Mouse (Mus musculus): ENCODE measurements around the gene Abhd17a. TPM values are rescaled to one million over a fixed set of nuclear protein-coding genes. Genes with fewer than 3 reads are reported as not detected.
A peak's percentile ranks its signal among the peaks of the same experiment; 100 is the strongest.

The Abhd17a gene
- polyA plus RNA-seq, 1 experiment: not detected

- H3K27ac ChIP-seq (ENCODE audit: insufficient read depth, low read depth, low read length): no peak overlapping the region
- H3K4me3 ChIP-seq (ENCODE audit: insufficient read depth, low read depth, low read length): no peak overlapping the region
- WGBS: 81% methylated on average over 7 of the region's 7 CpGs
- peaks cover 36% of the 10 kb centered on the region for H3K4me1 ChIP-seq (ENCODE audit: control insufficient read depth, insufficient read depth, low read length)
- TF ChIP-seq CTCF (IDR thresholded peaks at IDR 0.05; ENCODE audit: insufficient read depth, low read depth, low read length): no peak
These were observed 30.7 kb downstream of the Abhd17a start for GRCm38 (mm10) chr10:80559431-80559830.

GRCm38 (mm10) chr10:80557346-80557965 is 32.7 kb downstream of the Abhd17a start:
- Histone ChIP-seq H3K4me1 (ENCODE audit: control insufficient read depth, insufficient read depth, low read length) (peaks cover 43% of the 10 kb centered on the region), H3K4me3 (ENCODE audit: insufficient read depth, low read depth, low read length) (no peak overlapping the region), H3K27ac (ENCODE audit: insufficient read depth, low read depth, low read length) (no peak overlapping the region)
- WGBS: 23% methylated on average over 5 of the region's 5 CpGs
- peak; percentile 73; the same call in 1 of the 2 replicates for TF ChIP-seq CTCF (IDR thresholded peaks at IDR 0.05; ENCODE audit: insufficient read depth, low read depth, low read length)
- no peak for TF ChIP-seq POLR2A (IDR thresholded peaks at IDR 0.05; ENCODE audit: insufficient read depth, low read depth, low read length)

- no peak overlapping the region for H3K4me3 ChIP-seq (ENCODE audit: insufficient read depth, low read depth, low read length)
- WGBS: 92% methylated on average over 6 of the region's 6 CpGs
- H3K27ac ChIP-seq (ENCODE audit: insufficient read depth, low read depth, low read length): no peak overlapping the region
- TF ChIP-seq CTCF (IDR thresholded peaks at IDR 0.05; ENCODE audit: insufficient read depth, low read depth, low read length) (no peak), POLR2A (IDR thresholded peaks at IDR 0.05; ENCODE audit: insufficient read depth, low read depth, low read length) (no peak)
- H3K4me1 ChIP-seq (ENCODE audit: control insufficient read depth, insufficient read depth, low read length): peaks cover 33% of the 10 kb centered on the region
These were observed 36.1 kb downstream of the Abhd17a start for GRCm38 (mm10) chr10:80553997-80554396.

- H3K4me3 ChIP-seq (ENCODE audit: insufficient read depth, low read depth, low read length): no peak overlapping the region
- WGBS: 91% methylated on average over 8 of the region's 8 CpGs
- H3K27ac ChIP-seq (ENCODE audit: insufficient read depth, low read depth, low read length): no peak overlapping the region
- H3K4me1 ChIP-seq (ENCODE audit: control insufficient read depth, insufficient read depth, low read length): peaks cover 30% of the 10 kb centered on the region
- no peak for TF ChIP-seq CTCF (IDR thresholded peaks at IDR 0.05; ENCODE audit: insufficient read depth, low read depth, low read length)
- TF ChIP-seq POLR2A (IDR thresholded peaks at IDR 0.05; ENCODE audit: insufficient read depth, low read depth, low read length): no peak
These were observed 36.6 kb downstream of the Abhd17a start for GRCm38 (mm10) chr10:80553575-80553974.

- H3K27ac ChIP-seq (ENCODE audit: insufficient read depth, low read depth, low read length): no peak overlapping the region
- no peak overlapping the region for H3K4me3 ChIP-seq (ENCODE audit: insufficient read depth, low read depth, low read length)
- WGBS: 65% methylated on average over 9 of the region's 9 CpGs
- H3K4me1 ChIP-seq (ENCODE audit: control insufficient read depth, insufficient read depth, low read length): peaks cover 19% of the 10 kb centered on the region
- TF ChIP-seq POLR2A (IDR thresholded peaks at IDR 0.05; ENCODE audit: insufficient read depth, low read depth, low read length): no peak
- no peak for TF ChIP-seq CTCF (IDR thresholded peaks at IDR 0.05; ENCODE audit: insufficient read depth, low read depth, low read length)
These were observed 37.8 kb downstream of the Abhd17a start for GRCm38 (mm10) chr10:80552364-80552763.

- Histone ChIP-seq H3K27ac (ENCODE audit: insufficient read depth, low read depth, low read length) (no peak overlapping the region), H3K4me3 (ENCODE audit: insufficient read depth, low read depth, low read length) (no peak overlapping the region), H3K4me1 (ENCODE audit: control insufficient read depth, insufficient read depth, low read length) (peaks cover 8% of the 10 kb centered on the region; the same call in 1 of the 2 replicates)
- no peak for TF ChIP-seq POLR2A (IDR thresholded peaks at IDR 0.05; ENCODE audit: insufficient read depth, low read depth, low read length)
- TF ChIP-seq CTCF (IDR thresholded peaks at IDR 0.05; ENCODE audit: insufficient read depth, low read depth, low read length): no peak
- 83% methylated on average over 21 of the region's 21 CpGs for WGBS
These were observed 40.9 kb downstream of the Abhd17a start for GRCm38 (mm10) chr10:80549279-80549678.

GRCm38 (mm10) chr10:80548428-80549006 is 41.6 kb downstream of the Abhd17a start:
- no peak overlapping the region for H3K4me3 ChIP-seq (ENCODE audit: insufficient read depth, low read depth, low read length)
- peaks cover 3% of the 10 kb centered on the region; the same call in 1 of the 2 replicates for H3K4me1 ChIP-seq (ENCODE audit: control insufficient read depth, insufficient read depth, low read length)
- TF ChIP-seq CTCF (IDR thresholded peaks at IDR 0.05; ENCODE audit: insufficient read depth, low read depth, low read length): peak; percentile 80
- TF ChIP-seq POLR2A (IDR thresholded peaks at IDR 0.05; ENCODE audit: insufficient read depth, low read depth, low read length): no peak
- 74% methylated on average over 10 of the region's 10 CpGs for WGBS
- H3K27ac ChIP-seq (ENCODE audit: insufficient read depth, low read depth, low read length): no peak overlapping the region

GRCm38 (mm10) chr10:80547539-80547938 is 42.6 kb downstream of the Abhd17a start:
- no peak for TF ChIP-seq POLR2A (IDR thresholded peaks at IDR 0.05; ENCODE audit: insufficient read depth, low read depth, low read length)
- no peak for TF ChIP-seq CTCF (IDR thresholded peaks at IDR 0.05; ENCODE audit: insufficient read depth, low read depth, low read length)
- no peak overlapping the region for H3K27ac ChIP-seq (ENCODE audit: insufficient read depth, low read depth, low read length)
- H3K4me1 ChIP-seq (ENCODE audit: control insufficient read depth, insufficient read depth, low read length): no peaks in the 10 kb centered on the region
- no peak overlapping the region for H3K4me3 ChIP-seq (ENCODE audit: insufficient read depth, low read depth, low read length)
- 92% methylated on average over 15 of the region's 15 CpGs for WGBS

- H3K4me1 ChIP-seq (ENCODE audit: control insufficient read depth, insufficient read depth, low read length): no peaks in the 10 kb centered on the region
- H3K4me3 ChIP-seq (ENCODE audit: insufficient read depth, low read depth, low read length): no peak overlapping the region
- TF ChIP-seq POLR2A (IDR thresholded peaks at IDR 0.05; ENCODE audit: insufficient read depth, low read depth, low read length) (no peak), CTCF (IDR thresholded peaks at IDR 0.05; ENCODE audit: insufficient read depth, low read depth, low read length) (no peak)
- no peak overlapping the region for H3K27ac ChIP-seq (ENCODE audit: insufficient read depth, low read depth, low read length)
- WGBS: 96% methylated on average over 4 of the region's 4 CpGs
These were observed 43.2 kb downstream of the Abhd17a start for GRCm38 (mm10) chr10:80546945-80547344.
